Mouse (Mus musculus) cerebellum, postnatal 4 days (tissue): ENCODE data around the gene Mnt.

Experiments used
- DNase-seq, 2 experiments: peaks; one replicate each; pipeline ENCODE4 v3.0.0; 2022; ENCODE audit warnings: low spot score in 2 of 2, mixed read lengths in 1 of 2

Mnt gene

GRCm38 (mm10) chr11:74831606-74832451, 1.1 kb downstream of the Mnt start:
- DNase-seq, result peak; percentile 95 to 99

GRCm38 (mm10) chr11:74832503-74833143, 1.9 kb downstream of the Mnt start:
- peak in 1 of 2 experiments; percentile 49 for DNase-seq

- DNase-seq, result no peak
These were observed 3.0 kb downstream of the Mnt start for GRCm38 (mm10) chr11:74833536-74834358.

- DNase-seq, result no peak
These were observed 3.6 kb downstream of the Mnt start for GRCm38 (mm10) chr11:74834359-74834638.

GRCm38 (mm10) chr11:74834650-74835277, 4.0 kb downstream of the Mnt start:
- DNase-seq, result no peak

- DNase-seq, result no peak
These were observed 5.0 kb downstream of the Mnt start for GRCm38 (mm10) chr11:74835593-74836224.

GRCm38 (mm10) chr11:74836225-74837055, 5.7 kb downstream of the Mnt start:
- DNase-seq, result no peak

GRCm38 (mm10) chr11:74837056-74837693, 6.5 kb downstream of the Mnt start:
- DNase-seq, result no peak

GRCm38 (mm10) chr11:74837694-74838431, 7.1 kb downstream of the Mnt start:
- DNase-seq, result peak; percentile 65 to 79

- DNase-seq, result peak; percentile 69 to 82
These were observed 7.7 kb downstream of the Mnt start for GRCm38 (mm10) chr11:74838441-74838840.

GRCm38 (mm10) chr11:74838971-74839370, 8.3 kb downstream of the Mnt start:
- DNase-seq, result no peak

- DNase-seq, result no peak
These were observed 9.4 kb downstream of the Mnt start for GRCm38 (mm10) chr11:74839860-74840715.

GRCm38 (mm10) chr11:74840739-74841138, 10.0 kb downstream of the Mnt start:
- no peak for DNase-seq

GRCm38 (mm10) chr11:74841366-74841765, 10.6 kb downstream of the Mnt start:
- DNase-seq, result no peak

GRCm38 (mm10) chr11:74842045-74842444, 11.3 kb downstream of the Mnt start:
- DNase-seq, result no peak

GRCm38 (mm10) chr11:74842656-74843434, 12.1 kb downstream of the Mnt start:
- peak in 1 of 2 experiments; percentile 72 for DNase-seq

- DNase-seq, result no peak
These were observed 12.7 kb downstream of the Mnt start for GRCm38 (mm10) chr11:74843435-74843714.

- DNase-seq, result no peak
These were observed 13.0 kb downstream of the Mnt start for GRCm38 (mm10) chr11:74843761-74844160.
